In the genomic region with DNA sequence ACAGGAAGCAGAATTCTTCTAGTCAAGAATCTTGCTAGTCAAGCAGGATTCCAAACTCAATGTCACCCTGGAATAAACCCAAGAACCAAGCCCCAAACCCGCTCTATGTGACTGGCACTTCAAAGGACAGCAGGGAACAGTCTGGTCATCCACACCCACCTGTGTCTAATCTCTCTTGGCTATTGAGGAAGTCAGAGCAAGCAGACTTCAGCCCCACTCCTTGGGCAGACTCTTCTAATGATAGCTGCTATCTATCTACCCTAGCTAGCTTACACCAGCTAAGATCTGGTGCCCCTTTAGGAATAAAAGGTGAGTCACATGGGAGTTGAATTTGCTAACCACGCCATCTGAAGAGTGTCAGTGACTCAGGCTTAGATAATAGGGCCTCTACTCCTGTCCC, we compare ENCODE assay signal across 12 mouse cellular contexts. TPM values are rescaled to one million over a fixed set of nuclear protein-coding genes. Genes with fewer than 3 reads are reported as not detected.
DNase-seq lines count a peak whose midpoint lies in the region; ATAC-seq and TF ChIP-seq lines count a peak whose summit lies in the region.
"Had no signal": no experiment of that assay in that cellular context is flagged by ENCODE, and none has a peak within 500 bp of the region (broad histone marks: within the 10 kb centered on the region; RNA-seq: fewer than 3 reads in every experiment).

No protein-coding gene starts in this region.

- intact Hi-C loops in heart, adult 2 months (cut with DNase I): loop anchor here (1.0 kb wide), 1 partner anchor 33 kb away; no protein-coding TSS in a partner anchor
- intact Hi-C loops in left cerebral cortex, postnatal 14 days (cut with DNase I): loop anchor here (5.0 kb wide), 1 partner anchor 43 kb away; no protein-coding TSS in a partner anchor

- no peak for TF ChIP-seq EP300 in heart, adult 2 months (IDR thresholded peaks at IDR 0.05; ENCODE audit: insufficient read depth, low read depth, low read length)

- H3K4me1 ChIP-seq in heart, adult 2 months (ENCODE audit: control insufficient read depth, insufficient read depth, low read length): peaks cover 7% of the 10 kb centered on the region
- H3K4me1 ChIP-seq in lung, embryonic 15.5 days: peaks cover 24% of the 10 kb centered on the region
- peaks cover 21% of the 10 kb centered on the region for H3K4me1 ChIP-seq in heart, embryonic 16.5 days (ENCODE audit: control insufficient read depth, insufficient read depth, low read length)
- H3K4me1 ChIP-seq: embryonic facial prominence, embryonic 12.5 days had no signal

- H3K4me2 ChIP-seq in lung, embryonic 15.5 days: no peak overlapping the region
- H3K4me2 ChIP-seq in heart, embryonic 16.5 days (ENCODE audit: low read depth, low read length): 0 out of 2 replicates have a peak overlapping the region, but pooled peaks have one; percentile 2
- H3K4me2 ChIP-seq: embryonic facial prominence, embryonic 12.5 days had no signal

- H3K27me3 ChIP-seq in heart, adult 2 months (ENCODE audit: control insufficient read depth, insufficient read depth, low read length): no peaks in the 10 kb centered on the region
- no peaks in the 10 kb centered on the region for H3K27me3 ChIP-seq in lung, embryonic 15.5 days
- no peaks in the 10 kb centered on the region for H3K27me3 ChIP-seq in heart, embryonic 16.5 days (ENCODE audit: control insufficient read depth, insufficient read depth, low read length)
- no peaks in the 10 kb centered on the region for H3K27me3 ChIP-seq in splenic B cell, adult 2 months (ENCODE audit: control insufficient read depth, insufficient read depth, low read length, poor library complexity, severe bottlenecking)
- H3K27me3 ChIP-seq: embryonic facial prominence, embryonic 12.5 days had no signal

- WGBS in heart, adult 2 months: 23% methylated on average over 2 of the region's 2 CpGs
- WGBS in lung, embryonic 15.5 days: 55% methylated on average over 2 of the region's 2 CpGs
- WGBS in heart, embryonic 16.5 days: 25% methylated on average over 2 of the region's 2 CpGs

- H3K9ac ChIP-seq in heart, adult 2 months (ENCODE audit: low read depth, low read length): 0 out of 2 replicates have a peak overlapping the region, but pooled peaks have one; percentile 16
- no peak overlapping the region for H3K9ac ChIP-seq in lung, embryonic 15.5 days
- peak overlapping the region; percentile 47 for H3K9ac ChIP-seq in heart, embryonic 16.5 days (ENCODE audit: low read length)
- H3K9ac ChIP-seq: embryonic facial prominence, embryonic 12.5 days had no signal

- no peaks in the 10 kb centered on the region for H3K9me3 ChIP-seq in lung, embryonic 15.5 days
- H3K9me3 ChIP-seq in heart, embryonic 16.5 days (replicated peaks; ENCODE audit: control insufficient read depth, low read length): no peaks in the 10 kb centered on the region
- H3K9me3 ChIP-seq: embryonic facial prominence, embryonic 12.5 days had no signal

- peaks cover 67% of the 10 kb centered on the region for H3K36me3 ChIP-seq in heart, adult 2 months (ENCODE audit: control insufficient read depth, insufficient read depth, low read length)
- peaks cover 62% of the 10 kb centered on the region for H3K36me3 ChIP-seq in lung, embryonic 15.5 days
- H3K36me3 ChIP-seq in heart, embryonic 16.5 days (ENCODE audit: control insufficient read depth, insufficient read depth): peaks cover 54% of the 10 kb centered on the region
- no peaks in the 10 kb centered on the region for H3K36me3 ChIP-seq in splenic B cell, adult 2 months (ENCODE audit: control insufficient read depth, insufficient read depth, low read length, poor library complexity, severe bottlenecking)

- H3K27ac ChIP-seq in heart, adult 2 months: peak overlapping the region; percentile 24
- H3K27ac ChIP-seq in lung, embryonic 15.5 days: peak overlapping the region; percentile 52
- H3K27ac ChIP-seq in heart, embryonic 16.5 days (ENCODE audit: low read length): peak overlapping the region; percentile 79
- H3K27ac ChIP-seq: embryonic facial prominence, embryonic 12.5 days had no signal

- TF ChIP-seq CTCF in heart, adult 2 months (IDR thresholded peaks at IDR 0.05): no peak

- TF ChIP-seq POLR2A in heart, adult 2 months (IDR thresholded peaks at IDR 0.05; ENCODE audit: insufficient read depth, low read depth, low read length): no peak

- ATAC-seq in lung, embryonic 15.5 days (ENCODE audit: borderline replicate concordance, extremely low read depth, low FRiP score, low TSS enrichment): no peak
- no peak for ATAC-seq in heart, embryonic 16.5 days (replicated peaks; ENCODE audit: extremely low read depth, insufficient read depth, low FRiP score)
- no peak for ATAC-seq in activated CD4-positive, CD25-positive, alpha-beta regulatory T cell, adult 4 months

- no peak overlapping the region for H3K4me3 ChIP-seq in heart, adult 2 months
- H3K4me3 ChIP-seq in lung, embryonic 15.5 days: no peak overlapping the region
- no peak overlapping the region for H3K4me3 ChIP-seq in heart, embryonic 16.5 days (ENCODE audit: low read length)
- H3K4me3 ChIP-seq: embryonic facial prominence, embryonic 12.5 days had no signal

- no peak for DNase-seq in heart, adult 2 months
- no peak for DNase-seq in heart, adult 9 months (ENCODE audit: low spot score in 2 of 2)
- DNase-seq in lung, adult 18-20 months: no peak
- peak; percentile 10 for DNase-seq in splenic B cell, adult 2 months (ENCODE audit: low read depth, low spot score)
- DNase-seq in left cerebral cortex, postnatal 14 days (ENCODE audit: low spot score in 2 of 2): no peak
- DNase-seq: gastrocnemius, postnatal 10 days had no signal

- no peaks in the 10 kb centered on the region; the same call in none of the 2 replicates for H3K79me2 ChIP-seq in heart, adult 2 months (replicated peaks; ENCODE audit: control insufficient read depth, insufficient read depth, low read length)

RNA-seq across cellular contexts. Expression of gene Ctnnd1, which starts 31.7 kb away (rescaled TPM):
- total RNA-seq in heart, adult 2 months (2021): 10 to 100 TPM; 53.4 to 61.4 TPM
- polyA plus RNA-seq in heart, adult 2 months (2012; rRNA removed): 26.5 and 54.5 TPM in 2 replicates
- polyA plus RNA-seq in lung, embryonic 15.5 days (2015; fragmentation: Nextera tagmentation; extraction: Ambion mirVana): 61.5 and 66.0 TPM in 2 replicates
- 58.7 and 66.3 TPM in 2 replicates for polyA plus RNA-seq in heart, embryonic 16.5 days (2015; fragmentation: Nextera tagmentation; extraction: Ambion mirVana)
- under 1 TPM; 0.29 to 0.67 TPM for polyA plus RNA-seq in activated CD4-positive, CD25-positive, alpha-beta regulatory T cell, adult 4 months (2017; shearing (Covaris generic))
- total RNA-seq in left cerebral cortex, postnatal 14 days (2021): 10 to 100 TPM; 65.6 to 76.0 TPM

RNA-seq across cellular contexts. Expression of gene Btbd18, which starts 40.0 kb away (rescaled TPM):
- not detected for total RNA-seq in heart, adult 2 months (2021)
- not detected in 2 replicates for polyA plus RNA-seq in heart, adult 2 months (2012; rRNA removed)
- 0.13 and 0.22 TPM in 2 replicates for polyA plus RNA-seq in lung, embryonic 15.5 days (2015; fragmentation: Nextera tagmentation; extraction: Ambion mirVana)
- polyA plus RNA-seq in heart, embryonic 16.5 days (2015; fragmentation: Nextera tagmentation; extraction: Ambion mirVana): 0.13 and 0.19 TPM in 2 replicates
- under 1 TPM; 0.15 to 0.53 TPM for polyA plus RNA-seq in activated CD4-positive, CD25-positive, alpha-beta regulatory T cell, adult 4 months (2017; shearing (Covaris generic))
- not detected for total RNA-seq in left cerebral cortex, postnatal 14 days (2021)
- total RNA-seq: layer of hippocampus, postnatal 10 days had no signal

RNA-seq across cellular contexts. Expression of gene Selenoh, which starts 51.7 kb away (rescaled TPM):
- total RNA-seq in heart, adult 2 months (2021): 10 to 100 TPM; 21.8 to 28.0 TPM
- 18.0 and 19.6 TPM in 2 replicates for polyA plus RNA-seq in heart, adult 2 months (2012; rRNA removed)
- polyA plus RNA-seq in lung, embryonic 15.5 days (2015; fragmentation: Nextera tagmentation; extraction: Ambion mirVana): 356 and 375 TPM in 2 replicates
- 187 and 195 TPM in 2 replicates for polyA plus RNA-seq in heart, embryonic 16.5 days (2015; fragmentation: Nextera tagmentation; extraction: Ambion mirVana)
- 100 to 1,000 TPM; 152 to 184 TPM for polyA plus RNA-seq in activated CD4-positive, CD25-positive, alpha-beta regulatory T cell, adult 4 months (2017; shearing (Covaris generic))
- 10 to 100 TPM; 47.2 to 54.1 TPM for total RNA-seq in left cerebral cortex, postnatal 14 days (2021)

RNA-seq across cellular contexts. Expression of gene Gm28635, which starts 58.9 kb away (rescaled TPM):
- 1 to 10 TPM; 5.8 to 5.9 TPM for total RNA-seq in heart, adult 2 months (2021)
- polyA plus RNA-seq in heart, adult 2 months (2012; rRNA removed): not detected in 2 replicates
- not detected in 2 replicates for polyA plus RNA-seq in lung, embryonic 15.5 days (2015; fragmentation: Nextera tagmentation; extraction: Ambion mirVana)
- not detected in 2 replicates for polyA plus RNA-seq in heart, embryonic 16.5 days (2015; fragmentation: Nextera tagmentation; extraction: Ambion mirVana)
- not detected for polyA plus RNA-seq in activated CD4-positive, CD25-positive, alpha-beta regulatory T cell, adult 4 months (2017; shearing (Covaris generic))
- 1 to 10 TPM; 1.8 to 3.5 TPM for total RNA-seq in left cerebral cortex, postnatal 14 days (2021)
- total RNA-seq: gastrocnemius, postnatal 10 days; megakaryocyte, adult 5-6 weeks had no signal
- polyA plus RNA-seq: embryonic facial prominence, embryonic 12.5 days had no signal

RNA-seq across cellular contexts. Expression of gene Med19, which starts 59.3 kb away (rescaled TPM):
- 10 to 100 TPM; 11.5 to 14.2 TPM for total RNA-seq in heart, adult 2 months (2021)
- polyA plus RNA-seq in heart, adult 2 months (2012; rRNA removed): 6.8 and 10.4 TPM in 2 replicates
- polyA plus RNA-seq in lung, embryonic 15.5 days (2015; fragmentation: Nextera tagmentation; extraction: Ambion mirVana): 37.1 and 38.0 TPM in 2 replicates
- polyA plus RNA-seq in heart, embryonic 16.5 days (2015; fragmentation: Nextera tagmentation; extraction: Ambion mirVana): 21.4 and 23.0 TPM in 2 replicates
- 10 to 100 TPM; 16.9 to 17.8 TPM for polyA plus RNA-seq in activated CD4-positive, CD25-positive, alpha-beta regulatory T cell, adult 4 months (2017; shearing (Covaris generic))
- total RNA-seq in left cerebral cortex, postnatal 14 days (2021): 10 to 100 TPM; 30.3 to 32.3 TPM

Comparison
In these comparisons a context has a peak if more than half of its experiments do, and no peak if none do; other contexts are left out.
1. H3K27ac ChIP-seq: peak in every context shown above with its lines; median percentile 79 in heart, embryonic 16.5 days; 52 in lung, embryonic 15.5 days; 24 in heart, adult 2 months.
2. RNA of gene Ctnnd1, which starts 31.7 kb away (polyA plus RNA-seq): 61.5 to 66.0 TPM in lung, embryonic 15.5 days, 58.7 to 66.3 TPM in heart, embryonic 16.5 days and 26.5 to 54.5 TPM in heart, adult 2 months; 0.29 to 0.67 TPM in activated CD4-positive, CD25-positive, alpha-beta regulatory T cell, adult 4 months; every median in the first group is over 10 times any median in the second.